Mouse (Mus musculus) macrophage (primary cell): ENCODE measurements around the gene Slc9c1. TPM values are rescaled to one million over a fixed set of nuclear protein-coding genes. Genes with fewer than 3 reads are reported as not detected.

ENCODE experiments used
- H3K27ac ChIP-seq: fragments of 350-480 bp; formaldehyde crosslinking; 2 replicates; pipeline ENCODE4 v1.9.0; 2021
- H3K36me3 ChIP-seq: fragments of 350-480 bp; formaldehyde crosslinking; 2 replicates; pipeline ENCODE4 v1.9.0; 2021; ENCODE audit errors: inconsistent target
- H3K4me3 ChIP-seq: fragments of 350-480 bp; formaldehyde crosslinking; 2 replicates; pipeline ENCODE4 v1.9.0; 2021; ENCODE audit errors: inconsistent target
- H3K79me2 ChIP-seq: fragments of 350-480 bp; formaldehyde crosslinking; 2 replicates; pipeline ENCODE4 v1.9.0; 2021; ENCODE audit errors: inconsistent target
- WGBS: methylation state at CpG from one replicate; pipeline ENCODE4 v1.1.7; 2026; ENCODE audit warnings: inconsistent platforms; ENCODE audit not compliant: missing documents; 5-methylcytosine and 5-hydroxymethylcytosine counted together
- polyA plus RNA-seq: library from polyadenylated mRNA; stranded (reverse); fragments of 250-400 nt; gene quantifications from 3 replicates; pipeline ENCODE4 v1.2.4, GENCODE M21; 2018; ENCODE audit warnings: inconsistent platforms

Gene Slc9c1
- polyA plus RNA-seq, 1 experiment from 2014 or later = not detected

- 53% methylated on average over 4 of the region's 4 CpGs for WGBS
- Histone ChIP-seq H3K27ac (no peak overlapping the region), H3K36me3 (no peaks in the 10 kb centered on the region), H3K79me2 (no peaks in the 10 kb centered on the region), H3K4me3 (no peak overlapping the region)
These were observed 73.4 kb downstream of the Slc9c1 start for GRCm38 (mm10) chr16:45608481-45608954.

GRCm38 (mm10) chr16:45609300-45609699 lies 74.2 kb downstream of the Slc9c1 start:
- Histone ChIP-seq H3K79me2 (no peaks in the 10 kb centered on the region), H3K27ac (no peak overlapping the region), H3K4me3 (no peak overlapping the region), H3K36me3 (no peaks in the 10 kb centered on the region)
- 36% methylated on average over 3 of the region's 3 CpGs for WGBS

DNA sequence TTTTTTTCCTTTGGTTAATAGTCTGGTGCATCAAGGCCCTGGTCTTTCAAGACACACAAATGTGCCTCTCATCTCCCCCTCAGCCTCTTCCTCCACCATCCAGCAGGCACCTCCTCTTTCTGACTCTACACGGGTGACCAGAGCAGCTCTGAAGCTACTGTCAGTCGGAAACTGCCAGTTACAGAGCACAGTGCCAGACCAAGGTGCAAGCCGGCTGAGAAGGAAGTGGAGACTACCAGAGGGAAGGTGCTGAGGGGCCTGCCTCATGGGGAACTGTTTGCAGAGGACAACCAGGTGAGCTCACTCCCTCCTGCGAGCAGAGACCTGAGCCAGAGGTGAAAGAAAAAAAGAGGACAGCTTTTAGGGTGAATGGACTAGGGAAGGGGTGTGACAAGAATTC lies 75.2 kb downstream of the Slc9c1 start, which contains the start of gene Gcsam:
Gcsam (plus strand) TSS at position 114 of the 400 bp plus-strand sequence.
- Histone ChIP-seq H3K4me3 (no peak within 1 kb of the TSS), H3K27ac (no peak within 1 kb of the TSS), H3K36me3 (no peaks in the 10 kb centered on the region), H3K79me2 (no peaks in the 10 kb centered on the region)
- whole genome bisulfite sequencing = 21% methylated on average over 4 of the region's 4 CpGs

DNA sequence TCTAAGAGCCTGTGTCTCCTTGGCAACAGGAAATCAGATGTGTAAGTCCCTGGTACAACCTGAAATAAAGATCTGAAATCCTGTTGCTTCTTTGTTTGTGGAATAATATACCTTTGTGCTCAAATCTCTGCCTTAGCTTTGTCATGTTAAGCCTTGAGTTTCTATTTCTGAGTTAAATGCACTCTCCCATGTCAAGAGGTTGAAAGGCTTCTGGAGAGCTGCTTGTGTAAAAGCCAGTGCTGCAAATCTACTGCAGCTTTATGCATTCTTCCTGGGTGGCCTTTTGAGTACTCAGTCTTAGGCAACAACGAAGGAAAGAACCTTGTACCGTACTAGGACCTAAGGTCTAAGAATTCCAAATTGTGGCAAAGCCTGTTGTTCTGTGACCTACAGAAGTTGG lies 78.1 kb downstream of the Slc9c1 start:
- WGBS = 100% methylated on average over 2 of the region's 2 CpGs
- H3K27ac ChIP-seq = no peak overlapping the region
- H3K79me2 ChIP-seq = no peaks in the 10 kb centered on the region
- no peak overlapping the region for H3K4me3 ChIP-seq
- H3K36me3 ChIP-seq = no peaks in the 10 kb centered on the region

DNA sequence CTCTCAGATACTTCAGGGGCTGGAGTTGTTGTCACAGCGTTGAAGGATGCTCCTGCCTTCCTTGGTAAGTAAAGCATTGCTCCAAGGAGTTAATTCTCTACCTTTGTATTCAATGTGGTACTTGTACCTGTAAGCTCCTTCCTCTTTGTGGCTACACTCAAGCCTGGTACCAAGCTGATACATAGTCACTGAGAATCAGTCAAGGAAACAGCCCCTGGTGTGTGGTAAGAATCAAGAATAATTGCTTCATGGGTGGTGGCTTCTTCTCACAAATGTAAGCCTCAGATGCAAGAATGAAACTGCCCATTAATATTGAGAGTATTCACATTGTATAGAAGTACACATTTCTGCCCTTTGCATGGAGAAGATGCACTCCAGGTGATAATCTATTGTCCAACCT lies 80.8 kb downstream of the Slc9c1 start:
- Histone ChIP-seq H3K36me3 (no peaks in the 10 kb centered on the region), H3K27ac (no peak overlapping the region), H3K4me3 (no peak overlapping the region), H3K79me2 (no peaks in the 10 kb centered on the region)
- WGBS = 83% methylated on average over 1 of the region's 1 CpGs

DNA sequence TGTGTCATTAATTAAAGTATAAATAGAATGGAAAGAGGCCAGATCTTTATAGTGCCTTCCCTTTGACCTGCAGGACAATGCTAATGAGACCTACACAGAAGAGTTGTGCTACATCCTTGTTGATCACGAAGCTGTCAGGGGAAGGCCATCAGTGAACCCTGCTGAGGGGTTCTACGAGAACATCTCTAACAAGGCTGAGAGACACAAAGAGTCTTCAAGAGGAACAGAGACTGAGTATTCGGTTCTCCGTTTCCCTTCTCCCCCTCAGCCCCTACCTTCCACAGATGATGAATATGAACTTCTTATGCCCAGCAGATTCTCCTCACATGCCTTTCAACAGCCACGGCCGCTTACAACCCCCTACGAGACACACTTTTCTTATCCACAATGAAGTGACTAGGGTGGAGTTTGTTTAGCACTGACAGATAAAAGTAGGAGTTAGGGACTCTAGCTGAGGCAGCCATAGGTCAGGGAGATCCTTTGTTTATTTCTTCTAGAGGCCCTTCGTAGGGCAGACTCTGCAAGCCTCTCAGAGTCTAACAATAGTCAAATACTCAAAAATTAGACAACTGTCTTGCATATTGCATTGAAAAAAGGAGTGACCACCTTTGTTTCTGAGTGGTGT lies 84.8 kb downstream of the Slc9c1 start:
- H3K27ac ChIP-seq = no peak overlapping the region
- H3K79me2 ChIP-seq = no peaks in the 10 kb centered on the region
- WGBS = 74% methylated on average over 8 of the region's 8 CpGs
- H3K4me3 ChIP-seq = no peak overlapping the region
- no peaks in the 10 kb centered on the region for H3K36me3 ChIP-seq

DNA sequence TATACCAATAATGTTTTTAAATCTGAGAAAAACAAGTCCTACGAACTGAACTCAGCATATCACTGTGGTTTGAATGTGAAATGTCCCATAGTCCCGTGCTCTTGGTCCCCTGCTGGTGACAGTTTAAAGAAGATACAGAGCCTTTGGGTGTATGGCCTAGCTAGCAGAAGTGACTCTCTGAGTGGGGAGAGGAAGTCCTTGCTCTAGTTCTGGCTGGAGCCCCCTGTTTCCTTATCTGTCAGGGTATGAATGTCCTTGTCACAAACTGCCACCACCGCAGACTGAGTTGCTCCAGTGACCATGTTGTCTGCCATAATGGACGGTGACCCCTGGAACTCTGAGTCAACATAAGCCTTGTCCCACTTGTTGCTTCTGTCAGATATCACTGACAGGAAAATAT lies 88.1 kb downstream of the Slc9c1 start:
- Histone ChIP-seq H3K4me3 (no peak overlapping the region), H3K27ac (no peak overlapping the region), H3K79me2 (no peaks in the 10 kb centered on the region), H3K36me3 (no peaks in the 10 kb centered on the region)
- 44% methylated on average over 4 of the region's 4 CpGs for WGBS

DNA sequence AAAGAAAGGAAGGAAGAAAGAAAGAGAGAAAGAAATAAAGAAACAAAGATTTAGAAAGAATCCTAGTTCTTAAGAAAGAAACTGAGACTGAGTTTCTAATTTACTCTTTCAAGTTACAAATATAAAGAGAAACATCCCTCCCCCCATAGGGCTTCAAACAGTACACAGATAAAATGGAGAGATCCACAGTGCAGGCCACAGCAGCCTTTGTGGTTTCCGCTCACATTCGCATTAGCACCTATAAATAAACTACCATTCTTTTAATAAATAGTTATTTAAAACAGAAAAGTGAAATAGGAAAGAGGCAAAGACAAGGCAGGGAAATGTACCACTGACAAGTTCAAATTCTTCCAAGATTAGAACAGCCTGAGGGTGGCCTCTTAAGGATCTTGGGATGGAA lies 89.7 kb downstream of the Slc9c1 start:
- Histone ChIP-seq H3K79me2 (no peaks in the 10 kb centered on the region), H3K27ac (no peak overlapping the region), H3K4me3 (no peak overlapping the region), H3K36me3 (no peaks in the 10 kb centered on the region)
- WGBS = 50% methylated on average over 2 of the region's 2 CpGs

- H3K4me3 ChIP-seq = no peak overlapping the region
- H3K36me3 ChIP-seq = no peaks in the 10 kb centered on the region
- 100% methylated on average over 2 of the region's 2 CpGs for WGBS
- no peaks in the 10 kb centered on the region for H3K79me2 ChIP-seq
- no peak overlapping the region for H3K27ac ChIP-seq
These were observed 90.2 kb downstream of the Slc9c1 start for GRCm38 (mm10) chr16:45625342-45625741.

GRCm38 (mm10) chr16:45629497-45630105 lies 94.5 kb downstream of the Slc9c1 start:
- WGBS = 92% methylated on average over 8 of the region's 8 CpGs
- Histone ChIP-seq H3K27ac (no peak overlapping the region), H3K4me3 (no peak overlapping the region), H3K36me3 (no peaks in the 10 kb centered on the region), H3K79me2 (no peaks in the 10 kb centered on the region)

- Histone ChIP-seq H3K79me2 (no peaks in the 10 kb centered on the region), H3K27ac (no peak overlapping the region), H3K36me3 (no peaks in the 10 kb centered on the region), H3K4me3 (no peak overlapping the region)
- 67% methylated on average over 5 of the region's 5 CpGs for WGBS
These were observed 95.3 kb downstream of the Slc9c1 start for GRCm38 (mm10) chr16:45630347-45630960.

DNA sequence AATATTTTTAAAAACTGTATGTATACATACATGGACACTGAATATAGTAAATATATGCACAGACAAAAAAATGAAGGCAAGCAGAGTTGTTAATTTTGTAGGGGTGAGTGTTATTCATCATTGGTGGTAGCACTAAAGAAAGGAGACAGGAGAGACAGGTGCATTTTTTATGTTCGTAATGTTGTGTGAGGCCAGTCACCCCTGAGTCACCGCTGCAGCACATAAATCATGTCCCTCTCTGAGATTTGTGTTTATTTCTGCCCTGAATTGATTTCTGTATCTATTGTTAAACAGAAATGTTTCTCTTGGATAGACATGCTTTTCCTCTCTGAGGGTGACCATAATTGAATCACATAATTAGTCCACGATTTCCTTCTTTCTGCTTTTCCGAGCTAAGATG lies 97.3 kb downstream of the Slc9c1 start:
- no peaks in the 10 kb centered on the region for H3K79me2 ChIP-seq
- H3K36me3 ChIP-seq = no peaks in the 10 kb centered on the region
- 100% methylated on average over 4 of the region's 4 CpGs for WGBS
- no peak overlapping the region for H3K27ac ChIP-seq
- H3K4me3 ChIP-seq = no peak overlapping the region

GRCm38 (mm10) chr16:45635826-45636225 lies 100.7 kb downstream of the Slc9c1 start:
- Histone ChIP-seq H3K4me3 (no peak overlapping the region), H3K36me3 (no peaks in the 10 kb centered on the region), H3K79me2 (no peaks in the 10 kb centered on the region), H3K27ac (no peak overlapping the region)
- 93% methylated on average over 2 of the region's 2 CpGs for WGBS

- H3K4me3 ChIP-seq = no peak overlapping the region
- H3K36me3 ChIP-seq = no peaks in the 10 kb centered on the region
- WGBS = 96% methylated on average over 10 of the region's 10 CpGs
- no peak overlapping the region for H3K27ac ChIP-seq
- H3K79me2 ChIP-seq = no peaks in the 10 kb centered on the region
These were observed 105.1 kb downstream of the Slc9c1 start for GRCm38 (mm10) chr16:45640070-45640762.

DNA sequence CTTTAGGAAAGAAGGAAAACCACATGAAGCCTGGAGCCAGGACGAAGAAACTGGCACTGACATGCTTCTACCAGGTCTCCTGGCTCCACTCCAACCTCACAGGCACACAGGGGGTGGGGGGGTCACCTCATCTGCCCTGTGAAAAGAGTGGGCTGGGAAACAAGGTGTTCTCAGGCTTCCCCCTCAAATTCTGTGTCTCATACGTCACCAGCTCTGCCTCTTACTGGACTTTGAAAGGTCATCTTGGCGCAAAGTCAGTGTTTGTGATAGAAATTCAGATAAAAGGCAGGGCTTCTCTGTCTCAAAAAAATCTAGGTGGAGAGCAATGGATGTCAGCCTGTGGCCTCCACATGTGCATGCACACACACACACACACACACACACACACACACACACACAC lies 106.2 kb downstream of the Slc9c1 start:
- H3K4me3 ChIP-seq = no peak overlapping the region
- H3K36me3 ChIP-seq = no peaks in the 10 kb centered on the region
- H3K27ac ChIP-seq = no peak overlapping the region
- WGBS = 84% methylated on average over 3 of the region's 3 CpGs
- no peaks in the 10 kb centered on the region for H3K79me2 ChIP-seq
